Mouse (Mus musculus): ENCODE results near the gene Rs1. TPM values are rescaled to one million over a fixed set of nuclear protein-coding genes. Genes with fewer than 3 reads are reported as not detected.
"Not testable (repeated sequence)": the region's sequence is repeated elsewhere in the genome, so short reads cannot be mapped to it uniquely, and the experiment has no call there.

Gene Rs1
- under 1 TPM in 1 of 2 experiments, not detected in 1; 0.07 TPM for total RNA-seq (2021)
- long read RNA-seq: 0 reads

- DNase-seq (ENCODE audit: low spot score in 2 of 2): no peak
Observed at GRCm38 (mm10) chrX:160767713-160768112, at the start of gene Rs1. Gene Rs1, plus strand, starts transcription at chrX:160768013.

DNA sequence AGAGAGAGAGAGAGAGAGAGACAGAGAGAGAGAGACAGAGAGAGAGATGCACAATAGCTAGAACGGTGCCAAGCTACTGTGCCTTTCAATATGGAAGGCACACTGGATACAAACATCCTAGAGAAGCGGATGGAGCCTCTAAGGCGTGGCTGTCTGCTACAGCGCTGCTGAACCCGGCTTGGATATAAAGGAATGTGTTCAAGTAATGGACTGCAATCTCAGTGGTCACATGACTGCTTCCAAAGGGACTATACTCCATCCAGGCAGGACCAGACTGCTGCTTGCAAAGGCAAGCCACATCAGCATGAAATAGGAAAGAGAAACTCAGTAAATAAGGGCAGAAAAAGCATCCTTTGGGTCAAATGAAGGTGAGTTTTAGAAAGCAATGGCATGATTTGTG lies 32.2 kb upstream of the Rs1 start, which contains the start of gene Ppef1:
Gene Ppef1, minus strand, starts transcription at position 116 of the 400 bp plus-strand sequence.
- DNase-seq (ENCODE audit: low spot score in 2 of 2): no peak

DNA sequence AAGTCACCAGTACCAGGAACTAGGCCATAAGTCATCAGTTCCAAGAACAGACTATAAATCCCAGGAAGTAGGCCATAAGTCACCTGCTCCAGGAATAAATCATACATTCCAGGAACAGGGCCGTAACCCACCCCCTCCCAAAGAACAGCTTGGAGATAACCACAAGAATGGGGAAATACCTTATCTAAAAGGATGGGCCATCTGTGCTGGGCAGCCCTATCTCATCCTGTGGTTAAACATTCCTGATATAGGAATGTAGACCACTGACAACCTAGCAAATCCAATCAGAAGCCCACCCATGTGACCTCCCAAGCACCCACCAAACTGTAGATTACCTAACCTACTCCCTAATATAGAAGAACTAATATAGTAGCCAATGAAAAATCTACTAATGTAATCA lies 22.4 kb upstream of the Rs1 start:
- DNase-seq (ENCODE audit: low spot score in 2 of 2): no peak

DNA sequence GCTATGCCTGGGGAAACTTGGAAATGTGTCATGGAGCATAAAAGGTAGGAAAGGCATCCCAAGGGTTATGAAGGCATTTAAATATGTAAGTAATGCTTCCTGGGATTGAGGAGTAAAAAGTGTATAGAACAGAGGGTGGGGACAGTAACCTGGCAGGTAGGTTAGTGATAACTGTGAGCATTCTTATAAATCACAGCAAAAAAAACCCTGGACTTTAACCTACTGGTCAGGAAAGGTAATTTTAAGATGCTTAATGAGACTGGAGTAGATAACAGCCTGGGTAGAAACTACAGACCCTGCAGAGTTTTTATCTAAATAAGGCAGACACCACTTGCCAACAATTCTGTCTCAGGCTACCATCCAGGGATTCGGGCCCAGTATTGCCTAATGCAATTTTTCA lies 19.2 kb upstream of the Rs1 start:
- no peak for DNase-seq (ENCODE audit: low spot score in 2 of 2)

DNA sequence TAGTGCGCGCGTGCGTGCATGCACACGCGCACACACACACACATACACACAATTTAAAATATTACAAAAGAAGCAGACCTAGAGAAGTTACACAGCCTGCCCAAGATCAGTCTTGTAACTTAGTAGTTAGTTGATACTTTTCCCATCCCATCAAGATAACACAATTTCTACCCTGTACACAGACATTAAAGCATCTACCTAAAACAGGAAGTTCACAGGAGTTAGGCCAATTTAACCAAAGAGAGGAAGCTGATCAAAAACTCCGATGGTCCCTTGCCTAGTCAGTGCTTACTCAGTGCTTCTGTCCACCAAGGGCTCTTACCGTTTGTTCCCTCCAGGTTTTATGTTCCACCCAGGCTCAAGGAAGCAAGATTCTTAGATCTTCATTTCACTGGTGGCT lies 17.0 kb upstream of the Rs1 start:
- DNase-seq (ENCODE audit: low spot score in 2 of 2): no peak

DNA sequence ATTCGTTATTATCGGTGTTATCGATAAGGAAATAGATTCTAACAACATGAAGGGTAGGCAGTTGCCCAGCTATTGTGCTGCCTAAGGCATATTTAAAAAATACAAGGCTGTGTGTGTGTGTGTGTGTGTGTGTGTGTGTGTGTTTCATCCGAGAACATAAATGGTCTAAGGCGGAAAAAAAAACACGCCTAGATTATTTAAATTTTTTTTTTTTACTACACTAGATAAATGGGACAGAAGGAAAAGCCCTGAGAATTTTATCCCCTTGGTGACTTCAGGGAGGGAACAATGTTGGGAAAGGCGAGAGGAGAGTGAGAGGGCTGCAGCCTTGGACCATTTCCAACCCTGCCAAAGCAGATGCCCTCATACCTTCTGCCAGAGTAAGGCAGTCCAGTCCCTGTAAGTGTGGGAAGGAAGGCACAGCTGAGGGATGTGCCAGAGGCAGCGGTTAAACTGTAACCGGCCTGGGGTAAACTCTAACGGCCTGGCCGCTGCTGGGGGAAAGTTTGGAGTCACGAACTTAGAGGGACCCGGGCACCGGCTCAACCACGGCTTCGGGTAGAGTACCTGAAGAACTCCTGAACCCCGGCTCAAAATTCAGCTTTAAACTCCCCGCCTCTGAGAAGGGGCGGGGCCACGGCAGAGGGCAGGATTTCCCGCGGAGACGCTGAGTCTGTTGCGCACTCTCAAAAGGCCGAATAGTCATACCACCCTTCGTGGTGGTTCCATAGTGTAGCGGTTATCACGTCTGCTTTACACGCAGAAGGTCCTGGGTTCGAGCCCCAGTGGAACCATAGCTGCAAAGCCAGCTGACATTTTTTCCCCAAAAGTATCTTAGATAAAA lies 2.2 kb upstream of the Rs1 start:
- DNase-seq (ENCODE audit: low spot score in 2 of 2): peak; percentile 95

DNA sequence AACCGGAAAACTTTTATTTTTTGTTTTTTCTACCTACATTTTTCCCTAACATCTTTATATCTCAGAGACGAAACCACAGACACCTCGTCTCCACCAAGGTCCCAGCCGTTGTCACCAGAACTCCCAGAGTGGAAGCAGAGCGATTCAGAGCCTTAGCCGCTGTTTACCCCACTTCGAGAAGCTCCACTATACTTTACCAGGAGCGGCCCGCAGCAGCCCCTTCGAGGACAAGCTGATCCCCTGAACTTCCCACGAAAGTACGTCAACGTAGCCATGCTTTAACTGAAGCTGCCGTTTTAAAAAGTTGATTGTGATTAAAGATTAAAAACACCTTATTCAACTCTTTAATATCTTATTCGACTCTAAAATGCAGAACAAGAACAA lies 1.6 kb upstream of the Rs1 start:
- DNase-seq (ENCODE audit: low spot score in 2 of 2): no peak

DNA sequence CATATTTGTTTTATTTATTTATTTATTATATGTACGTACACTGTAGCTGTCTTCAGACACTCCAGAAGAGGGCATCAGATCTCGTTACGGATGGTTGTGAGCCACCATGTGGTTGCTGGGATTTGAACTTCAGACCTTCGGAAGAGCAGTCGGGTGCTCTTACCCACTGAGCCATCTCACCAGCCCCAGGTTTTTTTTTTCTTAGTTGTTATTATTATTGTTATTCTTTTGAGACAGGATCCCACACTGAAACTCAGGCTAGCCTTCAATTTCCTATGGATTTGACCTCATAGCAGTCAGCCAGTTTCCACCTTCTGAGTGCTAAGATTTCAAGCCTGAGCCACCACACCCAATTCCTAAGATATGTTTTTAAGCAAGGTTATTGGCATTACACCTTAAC lies 1.8 kb downstream of the Rs1 start:
- not testable (repeated sequence) for DNase-seq (ENCODE audit: low spot score in 2 of 2)

DNA sequence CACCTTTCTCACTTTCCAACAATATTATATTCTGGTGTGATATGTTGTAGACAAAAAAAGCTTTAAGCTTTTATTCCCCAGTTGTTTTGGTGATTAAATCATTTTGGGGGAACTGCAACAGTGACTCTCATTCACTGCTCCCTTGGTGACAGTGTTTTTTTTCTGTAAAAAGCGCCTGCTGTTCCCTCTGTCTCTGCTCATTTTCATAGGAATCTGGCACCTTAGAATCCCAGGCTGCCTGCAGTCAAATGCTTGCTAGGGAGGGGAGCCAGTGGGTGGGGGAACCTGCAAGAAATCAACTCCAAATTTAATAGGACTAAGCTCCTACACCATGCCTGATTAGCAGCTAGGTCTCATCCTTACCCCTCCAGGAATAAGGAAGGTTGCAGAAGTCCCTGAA lies 5.2 kb downstream of the Rs1 start:
- DNase-seq (ENCODE audit: low spot score in 2 of 2): peak; percentile 7 to 25

DNA sequence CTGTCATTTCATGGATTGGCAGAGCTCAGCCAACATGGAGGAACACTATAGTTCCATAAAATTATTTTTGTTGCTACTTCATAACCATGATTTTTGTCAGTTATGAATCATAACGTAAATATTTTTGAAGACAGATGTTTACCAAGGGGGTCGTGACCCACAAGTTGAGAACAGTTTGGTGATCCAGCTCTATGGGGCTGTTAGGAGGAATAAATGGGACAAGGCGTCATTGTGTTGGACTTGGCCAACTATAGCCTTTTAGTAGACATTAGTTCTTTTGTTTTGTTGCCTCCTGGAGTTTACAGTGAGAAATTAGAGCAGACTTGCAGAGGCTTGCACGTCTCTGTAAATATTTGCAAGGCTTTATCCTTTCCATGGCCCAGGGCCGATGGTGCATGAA lies 14.5 kb downstream of the Rs1 start:
- DNase-seq (ENCODE audit: low spot score in 2 of 2): no peak

DNA sequence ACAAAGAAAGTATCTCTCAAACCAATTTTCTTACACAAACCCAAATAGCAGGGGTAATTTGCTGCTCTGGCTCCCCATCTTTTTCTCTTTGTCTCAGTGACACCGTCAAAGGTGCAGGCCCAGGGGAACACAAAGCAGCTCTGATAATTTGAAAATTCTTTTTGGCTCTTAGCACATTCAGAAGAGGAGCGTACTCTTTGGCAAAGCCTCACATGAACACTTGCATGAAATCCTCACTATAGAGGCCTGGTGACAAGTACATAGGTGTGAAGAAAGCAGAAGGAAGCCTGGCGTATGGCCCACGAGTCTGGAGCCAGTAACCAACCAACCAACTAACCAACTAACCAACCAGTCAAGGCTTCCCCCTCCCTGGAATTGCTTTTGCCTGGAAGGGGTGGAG lies 27.1 kb downstream of the Rs1 start:
- no peak for DNase-seq (ENCODE audit: low spot score in 2 of 2)

- no peak for DNase-seq (ENCODE audit: low spot score in 2 of 2)
Observed at GRCm38 (mm10) chrX:160804409-160805150, 36.8 kb downstream of the Rs1 start.

DNA sequence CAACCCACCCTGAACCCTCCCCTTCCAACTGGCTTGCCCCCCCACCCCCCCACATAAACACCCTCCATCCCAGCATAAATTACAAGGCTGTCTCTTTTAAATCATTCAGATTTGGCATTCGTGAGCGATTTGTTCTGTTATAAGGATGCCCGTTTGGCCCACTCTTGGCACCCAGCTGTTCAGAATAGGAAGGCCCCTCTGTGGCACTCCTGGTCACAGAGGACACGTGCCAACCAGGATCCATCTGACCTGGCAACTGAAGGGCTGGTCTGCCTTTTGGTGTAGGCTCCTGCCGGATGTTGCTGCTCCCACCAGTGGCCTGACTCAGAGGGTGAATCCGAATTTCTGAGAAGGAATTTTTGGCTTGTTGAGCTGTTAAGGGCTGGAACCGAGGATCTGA lies 40.4 kb downstream of the Rs1 start:
- no peak for DNase-seq (ENCODE audit: low spot score in 2 of 2)

Other genes with a start within 250 kb of the Rs1 start
- gene Ppef1, start 32.2 kb upstream of the Rs1 start, total RNA-seq (2021): 1 to 10 TPM; 1.3 to 3.7 TPM
- gene Gja6, start 139.0 kb downstream of the Rs1 start, total RNA-seq (2021): 1 to 10 TPM in 1 of 2 experiments, under 1 TPM in 1; 0.85 to 1.4 TPM
- 10 to 100 TPM; 93.4 to 95.9 TPM for gene Cdkl5, start 226.7 kb downstream of the Rs1 start, total RNA-seq (2021)